Mouse (Mus musculus) regulatory T cell (primary cell): ENCODE results near the gene Gm49358.

Experiments used
- in situ Hi-C: fragments of 300-600 bp; cut with MboI, MseI; formaldehyde crosslinking; loops from one replicate; pipeline ENCODE4 v1.15.1; 2025; ENCODE audit warnings: high pct_unique_total_duplicates

Gm49358 gene

GRCm38 (mm10) chr10:86763672-86764071 is at the start of gene Gm49358:
Gene Gm49358 (plus strand): TSS chr10:86763972.
- in situ Hi-C loops: loop anchor here (25.0 kb wide), 1 partner anchor 724 kb away; the partner anchor contains the start of gene Ascl1

GRCm38 (mm10) chr10:86727548-86727980 is 36.2 kb upstream of the Gm49358 start:
- in situ Hi-C loops: no loop called here

GRCm38 (mm10) chr10:86728176-86728575 is 35.6 kb upstream of the Gm49358 start:
- in situ Hi-C loops: no loop called here

- in situ Hi-C loops: no loop called here
Measured at GRCm38 (mm10) chr10:86730823-86731499, 32.8 kb upstream of the Gm49358 start.

GRCm38 (mm10) chr10:86731500-86731863 is 32.3 kb upstream of the Gm49358 start:
- in situ Hi-C loops: no loop called here

- in situ Hi-C loops: loop anchor here (5.0 kb wide), 1 partner anchor 98 kb away; no protein-coding TSS in a partner anchor
Measured at GRCm38 (mm10) chr10:86735036-86735435, 28.7 kb upstream of the Gm49358 start.

GRCm38 (mm10) chr10:86742918-86743317 is 20.9 kb upstream of the Gm49358 start:
- in situ Hi-C loops: loop anchor here (5.0 kb wide), 1 partner anchor 261 kb away; no protein-coding TSS in a partner anchor

- in situ Hi-C loops: loop anchor here (5.0 kb wide), 1 partner anchor 262 kb away; no protein-coding TSS in a partner anchor
Measured at GRCm38 (mm10) chr10:86744306-86744705, 19.5 kb upstream of the Gm49358 start.

GRCm38 (mm10) chr10:86755816-86756502 is 7.8 kb upstream of the Gm49358 start:
- in situ Hi-C loops: loop anchor here (25.0 kb wide), 1 partner anchor 731 kb away; the partner anchor contains the start of gene Ascl1

GRCm38 (mm10) chr10:86757724-86758123 is 6.0 kb upstream of the Gm49358 start:
- in situ Hi-C loops: loop anchor here (25.0 kb wide), 1 partner anchor 730 kb away; the partner anchor contains the start of gene Ascl1

- in situ Hi-C loops: loop anchor here (25.0 kb wide), 1 partner anchor 729 kb away; the partner anchor contains the start of gene Ascl1
Measured at GRCm38 (mm10) chr10:86758211-86758610, 5.6 kb upstream of the Gm49358 start.

GRCm38 (mm10) chr10:86761236-86761635 is 2.5 kb upstream of the Gm49358 start:
- in situ Hi-C loops: loop anchor here (25.0 kb wide), 1 partner anchor 726 kb away; the partner anchor contains the start of gene Ascl1

GRCm38 (mm10) chr10:86761722-86762383 is 1.9 kb upstream of the Gm49358 start:
- in situ Hi-C loops: loop anchor here (25.0 kb wide), 1 partner anchor 725 kb away; the partner anchor contains the start of gene Ascl1

- in situ Hi-C loops: loop anchor here (25.0 kb wide), 1 partner anchor 725 kb away; the partner anchor contains the start of gene Ascl1
Measured at GRCm38 (mm10) chr10:86762384-86762730, 1.4 kb upstream of the Gm49358 start.

GRCm38 (mm10) chr10:86765344-86765966 is 1.7 kb downstream of the Gm49358 start:
- in situ Hi-C loops: loop anchor here (25.0 kb wide), 1 partner anchor 722 kb away; the partner anchor contains the start of gene Ascl1

- in situ Hi-C loops: loop anchor here (25.0 kb wide), 1 partner anchor 718 kb away; the partner anchor contains the start of gene Ascl1
Measured at GRCm38 (mm10) chr10:86769216-86769615, 5.4 kb downstream of the Gm49358 start.

- in situ Hi-C loops: loop anchor here (25.0 kb wide), 1 partner anchor 718 kb away; the partner anchor contains the start of gene Ascl1
Measured at GRCm38 (mm10) chr10:86769797-86770196, 6.0 kb downstream of the Gm49358 start.

- in situ Hi-C loops: loop anchor here (25.0 kb wide), 1 partner anchor 716 kb away; the partner anchor contains the start of gene Ascl1
Measured at GRCm38 (mm10) chr10:86771701-86772100, 7.9 kb downstream of the Gm49358 start.

GRCm38 (mm10) chr10:86772231-86772631 is 8.5 kb downstream of the Gm49358 start:
- in situ Hi-C loops: loop anchor here (25.0 kb wide), 1 partner anchor 715 kb away; the partner anchor contains the start of gene Ascl1

GRCm38 (mm10) chr10:86773360-86773759 is 9.6 kb downstream of the Gm49358 start:
- in situ Hi-C loops: loop anchor here (25.0 kb wide), 1 partner anchor 714 kb away; the partner anchor contains the start of gene Ascl1

- in situ Hi-C loops: loop anchor here (5.0 kb wide), 2 partner anchors 64 to 819 kb away; partner anchors contain the start of gene Rtcb
Measured at GRCm38 (mm10) chr10:86776281-86776680, 12.5 kb downstream of the Gm49358 start.
